ENCODE assay signal across 9 mouse cellular contexts in genomic region chr16:3839157-3839885, GRCm38 (mm10). TPM values are rescaled to one million over a fixed set of nuclear protein-coding genes. Genes with fewer than 3 reads are reported as not detected.
DNase-seq lines count a peak whose midpoint lies in the region; ATAC-seq and TF ChIP-seq lines count a peak whose summit lies in the region.
"Had no signal": no experiment of that assay in that cellular context is flagged by ENCODE, and none has a peak within 500 bp of the region (broad histone marks: within the 10 kb centered on the region; RNA-seq: fewer than 3 reads in every experiment).

No protein-coding gene starts in this region.

- H3K27ac ChIP-seq in heart, adult 2 months = no peak overlapping the region
- H3K27ac ChIP-seq in heart, embryonic 11.5 days (ENCODE audit: low read depth, low read length) = no peak overlapping the region
- no peak overlapping the region for H3K27ac ChIP-seq in liver, embryonic 12.5 days
- H3K27ac ChIP-seq: hindbrain, embryonic 15.5 days had no signal

- no peaks in the 10 kb centered on the region for H3K36me3 ChIP-seq in heart, adult 2 months (ENCODE audit: control insufficient read depth, insufficient read depth, low read length)
- no peaks in the 10 kb centered on the region for H3K36me3 ChIP-seq in heart, embryonic 11.5 days (ENCODE audit: control insufficient read depth, insufficient read depth, low read length)
- H3K36me3 ChIP-seq in liver, embryonic 12.5 days = no peaks in the 10 kb centered on the region
- H3K36me3 ChIP-seq: hindbrain, embryonic 15.5 days had no signal

- H3K9ac ChIP-seq in heart, adult 2 months (ENCODE audit: low read depth, low read length) = no peak overlapping the region
- no peak overlapping the region for H3K9ac ChIP-seq in heart, embryonic 11.5 days (ENCODE audit: low read depth, low read length)
- no peak overlapping the region for H3K9ac ChIP-seq in liver, embryonic 12.5 days
- H3K9ac ChIP-seq: hindbrain, embryonic 15.5 days had no signal

- H3K27me3 ChIP-seq in heart, adult 2 months (ENCODE audit: control insufficient read depth, insufficient read depth, low read length) = no peaks in the 10 kb centered on the region
- H3K27me3 ChIP-seq in heart, embryonic 11.5 days (ENCODE audit: control insufficient read depth, insufficient read depth, low read length) = no peaks in the 10 kb centered on the region
- H3K27me3 ChIP-seq in liver, embryonic 12.5 days (replicated peaks) = peaks cover 7% of the 10 kb centered on the region; the same call in 1 of the 2 replicates
- H3K27me3 ChIP-seq: hindbrain, embryonic 15.5 days had no signal

- ATAC-seq in heart, embryonic 11.5 days (replicated peaks; ENCODE audit: insufficient number of reproducible peaks, low FRiP score, low TSS enrichment) = no peak
- ATAC-seq in CD4-positive, CD25-positive, alpha-beta regulatory T cell, adult 4 months = peak; percentile 72
- ATAC-seq in liver, embryonic 12.5 days = 0 out of 2 replicates have a peak, but pooled peaks have one; percentile 30

- no peak overlapping the region for H3K4me3 ChIP-seq in heart, adult 2 months
- no peak overlapping the region for H3K4me3 ChIP-seq in heart, embryonic 11.5 days (ENCODE audit: low read depth, low read length)
- no peak overlapping the region for H3K4me3 ChIP-seq in liver, embryonic 12.5 days
- H3K4me3 ChIP-seq: hindbrain, embryonic 15.5 days had no signal

- TF ChIP-seq CTCF in heart, adult 2 months (IDR thresholded peaks at IDR 0.05) = peak; percentile 76

- H3K4me2 ChIP-seq in heart, embryonic 11.5 days = no peak overlapping the region
- no peak overlapping the region for H3K4me2 ChIP-seq in liver, embryonic 12.5 days
- H3K4me2 ChIP-seq: hindbrain, embryonic 15.5 days had no signal

- intact Hi-C loops in heart, adult 2 months (cut with DNase I) = no loop called here

- no peaks in the 10 kb centered on the region for H3K79me2 ChIP-seq in heart, adult 2 months (replicated peaks; ENCODE audit: control insufficient read depth, insufficient read depth, low read length)

- H3K9me3 ChIP-seq in heart, embryonic 11.5 days (replicated peaks; ENCODE audit: control insufficient read depth, low read length) = no peaks in the 10 kb centered on the region
- H3K9me3 ChIP-seq in liver, embryonic 12.5 days (replicated peaks) = no peaks in the 10 kb centered on the region
- H3K9me3 ChIP-seq: hindbrain, embryonic 15.5 days had no signal

- 42% methylated on average over 17 of the region's 17 CpGs for WGBS in heart, adult 2 months
- WGBS in heart, embryonic 11.5 days (ENCODE audit: insufficient replicate concordance) = 46% methylated on average over 17 of the region's 17 CpGs
- 50% methylated on average over 17 of the region's 17 CpGs for WGBS in liver, embryonic 12.5 days (ENCODE audit: insufficient replicate concordance)

- TF ChIP-seq POLR2A in heart, adult 2 months (IDR thresholded peaks at IDR 0.05; ENCODE audit: insufficient read depth, low read depth, low read length) = no peak

- no peak for DNase-seq in heart, adult 2 months
- DNase-seq in embryo, embryonic 10.5 days (ENCODE audit: low spot score) = peak; percentile 35
- no peak for DNase-seq in neural tube, embryonic 10.5 days (ENCODE audit: extremely low spot score, low spot score)
- no peak for DNase-seq in cerebellum, postnatal 4 days (ENCODE audit: low spot score in 2 of 2)
- DNase-seq in ovary, adult 18-20 months (ENCODE audit: low spot score) = no peak

- 0 out of 2 replicates have a peak, but pooled peaks have one; percentile 36 for TF ChIP-seq EP300 in heart, adult 2 months (IDR thresholded peaks at IDR 0.05; ENCODE audit: insufficient read depth, low read depth, low read length)

- H3K4me1 ChIP-seq in heart, adult 2 months (ENCODE audit: control insufficient read depth, insufficient read depth, low read length) = no peaks in the 10 kb centered on the region
- H3K4me1 ChIP-seq in heart, embryonic 11.5 days (ENCODE audit: control insufficient read depth, insufficient read depth, low read length) = no peaks in the 10 kb centered on the region
- H3K4me1 ChIP-seq in liver, embryonic 12.5 days = peaks cover 6% of the 10 kb centered on the region; the same call in 1 of the 2 replicates

RNA-seq across cellular contexts. Expression of gene Zfp174, which starts 7.7 kb away (rescaled TPM):
- 1 to 10 TPM; 1.3 to 1.8 TPM for total RNA-seq in heart, adult 2 months (2021)
- polyA plus RNA-seq in heart, adult 2 months (2012; rRNA removed) = 1.00 and 1.8 TPM in 2 replicates
- 0.72 and 0.94 TPM in 2 replicates for polyA plus RNA-seq in heart, embryonic 11.5 days (2014; fragmentation: Nextera tagmentation; extraction: Ambion mirVana)
- under 1 TPM; 0.58 to 0.67 TPM for polyA plus RNA-seq in CD4-positive, CD25-positive, alpha-beta regulatory T cell, adult 4 months (2017; shearing (Covaris generic))
- polyA plus RNA-seq in liver, embryonic 12.5 days (2016; fragmentation: Nextera tagmentation; extraction: Ambion mirVana) = 0.38 and 0.41 TPM in 2 replicates

RNA-seq across cellular contexts. Expression of gene Olfr15, which starts 8.6 kb away (rescaled TPM):
- not detected for total RNA-seq in heart, adult 2 months (2021)
- not detected in 2 replicates for polyA plus RNA-seq in heart, adult 2 months (2012; rRNA removed)
- polyA plus RNA-seq in heart, embryonic 11.5 days (2014; fragmentation: Nextera tagmentation; extraction: Ambion mirVana) = not detected in 2 replicates
- under 1 TPM in 1 of 2 experiments, not detected in 1; 0.28 TPM for polyA plus RNA-seq in CD4-positive, CD25-positive, alpha-beta regulatory T cell, adult 4 months (2017; shearing (Covaris generic))
- not detected in 2 replicates for polyA plus RNA-seq in liver, embryonic 12.5 days (2016; fragmentation: Nextera tagmentation; extraction: Ambion mirVana)
- polyA plus RNA-seq: hindbrain, embryonic 15.5 days had no signal

RNA-seq across cellular contexts. Expression of gene Naa60, which starts 32.9 kb away (rescaled TPM):
- total RNA-seq in heart, adult 2 months (2021) = 10 to 100 TPM; 48.6 to 49.4 TPM
- polyA plus RNA-seq in heart, adult 2 months (2012; rRNA removed) = 50.4 and 59.4 TPM in 2 replicates
- polyA plus RNA-seq in heart, embryonic 11.5 days (2014; fragmentation: Nextera tagmentation; extraction: Ambion mirVana) = 39.5 and 41.5 TPM in 2 replicates
- 100 to 1,000 TPM; 103 to 155 TPM for polyA plus RNA-seq in CD4-positive, CD25-positive, alpha-beta regulatory T cell, adult 4 months (2017; shearing (Covaris generic))
- 28.1 and 30.3 TPM in 2 replicates for polyA plus RNA-seq in liver, embryonic 12.5 days (2016; fragmentation: Nextera tagmentation; extraction: Ambion mirVana)

RNA-seq across cellular contexts. Expression of gene Zfp597, which starts 45.0 kb away (rescaled TPM):
- total RNA-seq in heart, adult 2 months (2021) = 10 to 100 TPM; 10.8 to 12.1 TPM
- 2.3 and 4.6 TPM in 2 replicates for polyA plus RNA-seq in heart, adult 2 months (2012; rRNA removed)
- polyA plus RNA-seq in heart, embryonic 11.5 days (2014; fragmentation: Nextera tagmentation; extraction: Ambion mirVana) = 5.5 and 6.4 TPM in 2 replicates
- 10 to 100 TPM; 10.4 to 14.0 TPM for polyA plus RNA-seq in CD4-positive, CD25-positive, alpha-beta regulatory T cell, adult 4 months (2017; shearing (Covaris generic))
- 3.0 and 3.2 TPM in 2 replicates for polyA plus RNA-seq in liver, embryonic 12.5 days (2016; fragmentation: Nextera tagmentation; extraction: Ambion mirVana)

RNA-seq across cellular contexts. Expression of gene Gm20695, which starts 45.1 kb away (rescaled TPM):
- total RNA-seq in heart, adult 2 months (2021) = under 1 TPM; 0.27 to 0.42 TPM
- polyA plus RNA-seq in heart, adult 2 months (2012; rRNA removed) = not detected in 2 replicates
- 0.92 and 2.2 TPM in 2 replicates for polyA plus RNA-seq in heart, embryonic 11.5 days (2014; fragmentation: Nextera tagmentation; extraction: Ambion mirVana)
- polyA plus RNA-seq in CD4-positive, CD25-positive, alpha-beta regulatory T cell, adult 4 months (2017; shearing (Covaris generic)) = 1 to 10 TPM; 1.3 to 6.8 TPM
- 0.81 and 1.2 TPM in 2 replicates for polyA plus RNA-seq in liver, embryonic 12.5 days (2016; fragmentation: Nextera tagmentation; extraction: Ambion mirVana)
